Comparison of ENCODE assay signal across 8 mouse cellular contexts in the genomic region with DNA sequence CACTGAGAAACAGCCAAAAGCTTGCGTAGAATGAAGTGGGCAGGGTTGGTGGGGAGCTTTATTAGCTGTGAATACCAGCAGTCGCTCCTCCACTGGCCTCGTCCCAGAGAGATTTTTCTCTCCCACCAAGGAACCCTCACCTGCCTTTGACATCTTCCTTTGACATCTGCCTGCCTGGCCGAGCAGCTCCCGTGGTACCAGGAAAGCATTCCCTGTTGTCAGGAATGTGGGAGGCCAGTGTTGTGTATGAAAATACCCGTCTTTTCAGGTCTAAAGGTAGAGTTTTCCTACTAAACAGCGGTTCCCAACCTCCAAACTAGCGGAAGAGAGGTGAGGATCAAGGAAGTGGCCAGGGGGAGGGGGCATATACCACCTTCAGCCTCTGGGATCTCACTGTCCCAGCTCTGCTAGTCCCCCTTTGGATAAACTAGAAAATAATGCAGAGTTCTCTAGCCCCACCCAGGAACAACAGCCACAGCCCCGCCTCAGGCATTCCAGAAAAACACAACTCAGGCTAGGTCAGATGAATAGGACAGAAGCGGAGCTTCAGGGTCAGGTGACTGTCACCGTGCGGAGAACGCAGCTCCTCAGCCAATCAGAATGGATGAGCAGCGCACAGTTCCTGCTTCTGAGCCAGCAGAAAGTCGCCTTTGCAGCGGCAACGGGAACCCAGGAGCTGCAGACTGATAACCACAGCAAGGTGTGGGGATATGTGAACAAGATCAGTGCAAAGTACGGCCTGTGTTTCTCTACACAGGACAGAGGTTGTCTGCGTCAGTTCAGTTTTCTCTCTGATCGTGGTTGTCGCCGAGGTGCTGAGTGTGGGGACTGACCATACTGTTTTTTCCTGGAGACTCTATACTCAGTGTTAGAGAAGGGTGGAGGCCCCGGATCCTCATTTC. TPM values are rescaled to one million over a fixed set of nuclear protein-coding genes. Genes with fewer than 3 reads are reported as not detected.
A peak's percentile ranks its signal among the peaks of the same experiment; 100 is the strongest.
DNase-seq lines count a peak whose midpoint lies in the region; ATAC-seq and TF ChIP-seq lines count a peak whose summit lies in the region.

No protein-coding gene starts in this region.

- TF ChIP-seq CTCF in cerebellum, adult 2 months (IDR thresholded peaks at IDR 0.05; ENCODE audit: borderline replicate concordance, insufficient read depth, low read depth, low read length) = no peak
- no peak for TF ChIP-seq CTCF in forebrain, postnatal 0 days (IDR thresholded peaks at IDR 0.05; ENCODE audit: low read depth)

- peak overlapping the region; percentile 51 for H3K9ac ChIP-seq in forebrain, postnatal 0 days
- peak overlapping the region; percentile 61 for H3K9ac ChIP-seq in liver, embryonic 16.5 days (ENCODE audit: low read depth, low read length)
- H3K9ac ChIP-seq in neural tube, embryonic 12.5 days = peak overlapping the region; percentile 47

- H3K36me3 ChIP-seq in forebrain, postnatal 0 days (ENCODE audit: insufficient read depth) = no peaks in the 10 kb centered on the region
- H3K36me3 ChIP-seq in liver, embryonic 16.5 days (ENCODE audit: control insufficient read depth, insufficient read depth) = no peaks in the 10 kb centered on the region
- no peaks in the 10 kb centered on the region for H3K36me3 ChIP-seq in neural tube, embryonic 12.5 days

- peak; percentile 85 for DNase-seq in MEL-GATA-1-ER (ENCODE audit: extremely low read depth, low read depth)
- peak; percentile 85 to 87 for DNase-seq in cerebellum, adult 2 months
- peak; percentile 67 for DNase-seq in forebrain, postnatal 0 days
- DNase-seq in heart, postnatal 36 days = peak; percentile 67 to 70
- peak; percentile 64 to 85 for DNase-seq in layer of hippocampus, adult 18-20 months (ENCODE audit: low spot score in 2 of 2)
- DNase-seq in telencephalon, adult 2 months (ENCODE audit: low read depth, low spot score) = peak; percentile 83

- TF ChIP-seq POLR2A in cerebellum, adult 2 months (IDR thresholded peaks at IDR 0.05; ENCODE audit: borderline replicate concordance, insufficient read depth, low read length) = no peak; the same call in 1 of the 2 replicates

- no peaks in the 10 kb centered on the region for H3K9me3 ChIP-seq in forebrain, postnatal 0 days (ENCODE audit: low read length)
- H3K9me3 ChIP-seq in liver, embryonic 16.5 days (replicated peaks; ENCODE audit: control insufficient read depth, low read length) = no peaks in the 10 kb centered on the region
- H3K9me3 ChIP-seq in neural tube, embryonic 12.5 days = no peaks in the 10 kb centered on the region

- no peaks in the 10 kb centered on the region for H3K27me3 ChIP-seq in cerebellum, adult 2 months (ENCODE audit: control insufficient read depth, insufficient read depth, low read length)
- H3K27me3 ChIP-seq in forebrain, postnatal 0 days (ENCODE audit: insufficient read depth, low read length) = no peaks in the 10 kb centered on the region
- H3K27me3 ChIP-seq in liver, embryonic 16.5 days (ENCODE audit: control insufficient read depth, insufficient read depth, low read depth, low read length) = no peaks in the 10 kb centered on the region
- no peaks in the 10 kb centered on the region for H3K27me3 ChIP-seq in neural tube, embryonic 12.5 days (replicated peaks)

- peak overlapping the region; percentile 34 for H3K27ac ChIP-seq in cerebellum, adult 2 months (ENCODE audit: insufficient read depth, low read length)
- H3K27ac ChIP-seq in forebrain, postnatal 0 days (ENCODE audit: low read depth, low read length) = no peak overlapping the region
- peak overlapping the region; percentile 68 for H3K27ac ChIP-seq in liver, embryonic 16.5 days (ENCODE audit: low read length)
- no peak overlapping the region for H3K27ac ChIP-seq in neural tube, embryonic 12.5 days

- peak; percentile 96 for ATAC-seq in forebrain, postnatal 0 days
- ATAC-seq in liver, embryonic 16.5 days (ENCODE audit: low read depth) = peak; percentile 95
- ATAC-seq in neural tube, embryonic 12.5 days (ENCODE audit: low FRiP score, low read depth) = peak; percentile 93

- peak overlapping the region; percentile 89 for H3K4me2 ChIP-seq in forebrain, postnatal 0 days (ENCODE audit: low read depth)
- peak overlapping the region; percentile 84 for H3K4me2 ChIP-seq in liver, embryonic 16.5 days (ENCODE audit: low read depth, low read length)
- peak overlapping the region; percentile 77 for H3K4me2 ChIP-seq in neural tube, embryonic 12.5 days (replicated peaks)

- intact Hi-C loops in heart, postnatal 36 days (cut with DNase I) = no loop called here

- peak overlapping the region; percentile 62 for H3K4me3 ChIP-seq in cerebellum, adult 2 months (replicated peaks; ENCODE audit: insufficient read depth, low read depth, low read length)
- H3K4me3 ChIP-seq in forebrain, postnatal 0 days (ENCODE audit: low read depth, low read length) = peak overlapping the region; percentile 51
- H3K4me3 ChIP-seq in liver, embryonic 16.5 days (ENCODE audit: low read depth, low read length) = peak overlapping the region; percentile 58
- H3K4me3 ChIP-seq in neural tube, embryonic 12.5 days = peak overlapping the region; percentile 36

- H3K4me1 ChIP-seq in cerebellum, adult 2 months (ENCODE audit: control insufficient read depth, insufficient read depth, low read length) = no peaks in the 10 kb centered on the region; the same call in 1 of the 2 replicates
- peaks cover 5% of the 10 kb centered on the region; the same call in 1 of the 2 replicates for H3K4me1 ChIP-seq in forebrain, postnatal 0 days (ENCODE audit: insufficient read depth)
- H3K4me1 ChIP-seq in liver, embryonic 16.5 days (ENCODE audit: control insufficient read depth, low read depth, low read length) = peaks cover 19% of the 10 kb centered on the region
- no peaks in the 10 kb centered on the region for H3K4me1 ChIP-seq in neural tube, embryonic 12.5 days

- 5% methylated on average over 23 of the region's 23 CpGs for WGBS in cerebellum, adult 2 months
- 8% methylated on average over 23 of the region's 23 CpGs for WGBS in forebrain, postnatal 0 days
- WGBS in liver, embryonic 16.5 days (ENCODE audit: insufficient replicate concordance) = 11% methylated on average over 23 of the region's 23 CpGs
- WGBS in neural tube, embryonic 12.5 days = 11% methylated on average over 23 of the region's 23 CpGs

RNA-seq across cellular contexts. Expression of gene Eif2ak3, which starts 20.0 kb away (rescaled TPM):
- 24.0 and 26.7 TPM in 2 replicates for polyA plus RNA-seq in cerebellum, adult 2 months (2012; rRNA removed)
- 22.3 and 23.3 TPM in 2 replicates for total RNA-seq in forebrain, postnatal 0 days (2014; rRNA removed)
- polyA plus RNA-seq in forebrain, postnatal 0 days (2015; fragmentation: Nextera tagmentation; extraction: Ambion mirVana) = 6.9 and 8.3 TPM in 2 replicates
- total RNA-seq in heart, postnatal 36 days (2021) = 1 to 10 TPM; 9.2 to 9.6 TPM
- total RNA-seq in layer of hippocampus, adult 18-20 months (2021) = 10 to 100 TPM; 21.9 to 22.2 TPM
- 4.1 and 4.8 TPM in 2 replicates for polyA plus RNA-seq in liver, embryonic 16.5 days (2015; fragmentation: Nextera tagmentation; extraction: Ambion mirVana)
- 17.2 and 17.7 TPM in 2 replicates for polyA plus RNA-seq in neural tube, embryonic 12.5 days (2016; fragmentation: Nextera tagmentation; extraction: Ambion mirVana)

RNA-seq across cellular contexts. Expression of gene Rpia, which starts 32.3 kb away (rescaled TPM):
- 17.7 and 18.4 TPM in 2 replicates for polyA plus RNA-seq in cerebellum, adult 2 months (2012; rRNA removed)
- 19.6 and 22.6 TPM in 2 replicates for total RNA-seq in forebrain, postnatal 0 days (2014; rRNA removed)
- polyA plus RNA-seq in forebrain, postnatal 0 days (2015; fragmentation: Nextera tagmentation; extraction: Ambion mirVana) = 0.73 and 1.2 TPM in 2 replicates
- 10 to 100 TPM; 11.3 to 13.3 TPM for total RNA-seq in heart, postnatal 36 days (2021)
- total RNA-seq in layer of hippocampus, adult 18-20 months (2021) = 10 to 100 TPM; 12.9 to 13.4 TPM
- polyA plus RNA-seq in liver, embryonic 16.5 days (2015; fragmentation: Nextera tagmentation; extraction: Ambion mirVana) = 2.0 and 2.3 TPM in 2 replicates
- 2.9 and 3.6 TPM in 2 replicates for polyA plus RNA-seq in neural tube, embryonic 12.5 days (2016; fragmentation: Nextera tagmentation; extraction: Ambion mirVana)

Comparison
In these comparisons a context has a peak if more than half of its experiments do, and no peak if none do; other contexts are left out.
1. H3K27ac ChIP-seq: peak in cerebellum, adult 2 months (single experiment) and liver, embryonic 16.5 days (single experiment); none in forebrain, postnatal 0 days (single experiment) and neural tube, embryonic 12.5 days (single experiment).
2. Peak in every context shown above with its lines, with median percentiles within 50 percentile points of each other: DNase-seq, H3K4me3 ChIP-seq, ATAC-seq, H3K4me2 ChIP-seq and H3K9ac ChIP-seq.